Mouse (Mus musculus) left cerebral cortex, adult 2 months (tissue): ENCODE measurements at regions not wholly inside any gene's neighbourhood (a gene's known extent, or its start where the extent isn't known, plus 50 kb on each side); places are given as distances from the start of the nearest gene placed in this dataset.

Experiments
- DNase-seq, 2 experiments: peaks; one replicate each; pipeline ENCODE4 v3.0.0; 2021 to 2022; ENCODE audit warnings: low spot score in 2 of 2, mixed read lengths in 1 of 2; ENCODE audit errors: extremely low spot score in 1 of 2
- H3K27ac ChIP-seq: fragments of 200-600 bp; 2 replicates; pipeline ENCODE4 v1.8.1; 2022
- H3K4me3 ChIP-seq: fragments of 200-600 bp; 2 replicates; pipeline ENCODE4 v1.8.1; 2022
- CTCF ChIP-seq: fragments of 200-600 bp; IDR thresholded peaks from 2 replicates; pipeline ENCODE4 v1.8.1; 2022; ENCODE audit warnings: antibody characterized with exemption, mild to moderate bottlenecking, moderate library complexity
- intact Hi-C: fragments of 180-260 bp; cut with DNase I; formaldehyde crosslinking; loops from one replicate; pipeline ENCODE4 v1.15.1; 2025

- intact Hi-C loops = no loop called here
- TF ChIP-seq CTCF = no peak
- no peak overlapping the region for H3K4me3 ChIP-seq
- no peak for DNase-seq
- H3K27ac ChIP-seq = no peak overlapping the region
Observed at GRCm38 (mm10) chr7:34546609-34547316, 109.8 kb downstream of the Kctd15 start.

GRCm38 (mm10) chr7:34545906-34546305 lies 110.6 kb downstream of the Kctd15 start:
- no peak for DNase-seq
- Histone ChIP-seq H3K27ac (no peak overlapping the region), H3K4me3 (no peak overlapping the region)
- no peak for TF ChIP-seq CTCF
- intact Hi-C loops = no loop called here

DNA sequence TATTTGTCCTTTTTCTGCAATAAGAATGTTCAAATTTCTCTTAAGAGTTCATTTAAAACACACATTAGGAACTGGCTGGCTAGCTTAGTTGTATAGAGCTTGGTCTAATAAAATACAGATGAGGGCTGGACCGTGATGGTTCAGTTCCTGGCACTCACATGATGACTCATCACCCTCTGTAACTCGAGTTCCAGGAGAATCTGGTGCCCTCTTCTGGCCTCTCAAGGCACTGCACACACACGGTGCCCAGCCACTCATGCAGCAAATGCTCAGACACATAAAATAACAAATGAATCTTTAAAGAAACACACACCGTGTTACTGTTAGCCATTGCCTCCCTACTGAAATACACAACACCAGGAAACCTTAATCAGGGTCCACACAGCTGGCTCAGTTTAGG lies 114.6 kb downstream of the Kctd15 start:
- no peak overlapping the region for H3K27ac ChIP-seq
- no peak overlapping the region for H3K4me3 ChIP-seq
- no peak for DNase-seq
- intact Hi-C loops = no loop called here
- TF ChIP-seq CTCF = no peak; the same call in 1 of the 2 replicates

DNA sequence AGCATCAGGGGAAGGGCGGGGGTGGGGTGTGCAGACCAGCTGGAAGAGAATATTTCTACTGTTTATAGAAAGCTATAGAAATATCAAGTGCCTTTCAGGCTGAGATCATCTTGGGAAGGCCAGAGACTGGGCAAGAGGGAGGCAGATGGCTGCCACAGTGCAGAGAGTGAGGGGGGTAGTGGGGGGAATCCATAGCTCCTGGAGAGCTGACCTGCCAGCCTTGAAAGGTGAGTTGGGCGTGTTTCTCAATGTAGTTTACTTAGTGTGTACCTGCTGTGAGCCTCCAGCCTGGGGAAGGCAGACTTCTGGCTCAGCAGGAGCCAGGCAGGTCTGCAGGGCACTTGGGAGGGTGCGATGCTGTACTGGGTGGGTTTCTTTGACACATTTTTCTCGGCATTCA lies 115.5 kb downstream of the Kctd15 start:
- TF ChIP-seq CTCF = no peak
- intact Hi-C loops = no loop called here
- DNase-seq = no peak
- Histone ChIP-seq H3K4me3 (no peak overlapping the region), H3K27ac (no peak overlapping the region)

DNA sequence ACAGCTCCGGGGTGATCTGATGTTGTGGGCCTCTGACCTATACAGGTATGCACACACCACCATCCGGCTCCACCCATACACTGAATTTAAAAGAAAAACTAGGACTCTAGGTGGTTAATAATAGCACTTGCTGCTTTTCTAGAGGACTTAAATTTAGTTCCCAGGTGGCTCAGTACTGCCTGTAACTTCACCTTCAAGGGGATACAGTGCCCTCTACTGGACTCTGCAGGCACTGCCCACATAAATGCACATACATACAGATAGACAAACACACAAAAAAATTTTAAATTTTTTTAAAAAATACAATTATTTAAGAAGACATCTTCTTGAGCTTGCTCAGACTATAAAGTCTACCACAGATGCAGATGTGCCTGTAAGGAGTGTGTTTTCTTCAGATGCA lies 116.7 kb downstream of the Kctd15 start:
- intact Hi-C loops = no loop called here
- Histone ChIP-seq H3K27ac (no peak overlapping the region), H3K4me3 (no peak overlapping the region)
- TF ChIP-seq CTCF = no peak; the same call in none of the 2 replicates
- DNase-seq = no peak

- DNase-seq = no peak
- intact Hi-C loops = no loop called here
- no peak overlapping the region for H3K27ac ChIP-seq
- no peak overlapping the region for H3K4me3 ChIP-seq
- TF ChIP-seq CTCF = no peak
Observed at GRCm38 (mm10) chr7:34538310-34539055, 118.0 kb downstream of the Kctd15 start.

DNA sequence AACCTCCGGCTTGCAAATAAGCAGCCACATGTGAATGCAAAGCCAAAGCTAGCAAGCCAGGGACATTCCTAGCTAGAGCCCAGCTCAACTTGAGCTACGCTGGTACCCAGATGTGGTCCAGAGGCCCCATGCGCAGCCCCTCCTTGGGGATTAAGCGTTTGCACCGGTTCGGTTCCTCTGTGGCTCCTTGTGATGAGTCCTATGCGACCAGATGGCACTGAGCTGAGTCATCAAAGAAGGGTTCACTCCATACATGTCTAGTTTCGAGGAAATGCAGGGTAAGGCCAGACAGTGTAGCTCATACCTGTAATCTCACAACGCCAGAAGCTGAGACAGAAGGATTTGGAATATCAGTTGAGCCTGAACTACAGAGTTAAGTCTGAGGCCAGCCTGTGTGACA lies 119.4 kb downstream of the Kctd15 start:
- TF ChIP-seq CTCF = no peak
- no peak overlapping the region for H3K27ac ChIP-seq
- no peak overlapping the region for H3K4me3 ChIP-seq
- intact Hi-C loops = no loop called here
- DNase-seq = no peak

DNA sequence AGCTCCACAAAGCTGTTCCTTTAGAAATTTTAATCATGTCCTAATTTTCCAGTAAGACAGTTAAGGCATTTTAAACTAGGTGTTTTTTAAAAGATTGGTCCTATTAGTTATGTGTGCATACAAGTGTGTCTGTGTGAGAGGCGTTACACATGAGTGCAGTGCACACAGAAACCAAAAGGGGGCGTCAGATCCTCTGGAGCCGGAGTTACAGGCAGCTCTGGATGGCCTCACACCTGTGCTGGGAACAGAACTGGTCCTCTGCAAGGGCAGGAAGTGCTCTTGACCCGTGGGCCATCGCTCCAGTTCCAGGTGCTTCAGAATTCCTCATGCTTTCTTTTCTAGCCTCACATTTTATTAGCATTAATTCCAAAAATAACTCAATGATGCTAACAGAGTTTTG lies 122.3 kb downstream of the Kctd15 start:
- H3K4me3 ChIP-seq = no peak overlapping the region
- no peak overlapping the region for H3K27ac ChIP-seq
- intact Hi-C loops = no loop called here
- no peak; the same call in 1 of the 2 replicates for TF ChIP-seq CTCF
- DNase-seq = no peak

DNA sequence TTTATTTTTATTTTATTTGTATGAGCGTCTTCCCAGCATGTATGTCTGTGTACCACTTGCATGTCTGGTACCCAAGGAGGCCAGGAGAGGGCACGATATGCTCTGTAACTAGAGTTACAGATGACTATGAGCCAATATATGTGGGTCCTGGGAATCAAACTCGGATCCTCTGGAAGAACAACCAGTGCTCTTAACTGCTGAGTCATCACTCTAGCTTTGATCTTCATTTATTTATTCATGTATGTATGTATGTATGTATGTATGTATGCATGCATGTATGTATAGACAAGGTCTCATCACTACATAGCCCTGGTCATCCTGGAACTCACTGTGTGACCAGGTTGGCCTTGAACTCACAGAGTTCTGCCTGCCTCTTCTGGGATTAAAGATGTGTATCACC lies 124.9 kb downstream of the Kctd15 start:
- Histone ChIP-seq H3K4me3 (no peak overlapping the region), H3K27ac (no peak overlapping the region)
- no peak for DNase-seq
- intact Hi-C loops = no loop called here
- TF ChIP-seq CTCF = no peak

GRCm38 (mm10) chr7:34507858-34508257 lies 114.7 kb upstream of the Lsm14a start:
- intact Hi-C loops = loop anchor here (10.0 kb wide), 1 partner anchor 63 kb away; no protein-coding TSS in a partner anchor
- DNase-seq = no peak
- TF ChIP-seq CTCF = peak; percentile 2

DNA sequence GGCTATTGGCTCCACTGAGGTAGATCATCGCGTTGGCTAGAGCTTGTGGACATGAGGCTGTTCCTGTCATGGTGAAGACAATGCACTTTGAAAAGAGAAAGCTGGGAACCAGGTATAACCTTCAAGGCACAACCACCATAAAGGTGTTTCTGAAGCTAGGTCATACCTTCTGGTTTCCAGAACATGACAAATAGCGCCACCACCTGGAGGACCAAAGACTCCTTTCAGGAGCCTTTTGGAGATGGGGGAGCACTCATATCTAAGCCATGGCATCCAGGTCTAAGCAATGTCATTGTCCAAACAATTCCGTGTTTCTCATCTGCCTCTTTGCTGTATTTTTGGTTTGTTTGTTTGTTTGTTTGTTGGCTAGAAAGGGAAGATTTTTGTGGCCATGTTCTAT lies 113.7 kb upstream of the Lsm14a start:
- no peak; the same call in 1 of the 2 replicates for TF ChIP-seq CTCF
- H3K4me3 ChIP-seq = no peak overlapping the region
- no peak overlapping the region for H3K27ac ChIP-seq
- DNase-seq = no peak
- intact Hi-C loops = loop anchor here (10.0 kb wide), 1 partner anchor 62 kb away; no protein-coding TSS in a partner anchor

More at GRCm38 (mm10) chr7:34507858-34508257, 114.7 kb upstream of the Lsm14a start:
- no peak overlapping the region for H3K4me3 ChIP-seq
- no peak overlapping the region for H3K27ac ChIP-seq

DNA sequence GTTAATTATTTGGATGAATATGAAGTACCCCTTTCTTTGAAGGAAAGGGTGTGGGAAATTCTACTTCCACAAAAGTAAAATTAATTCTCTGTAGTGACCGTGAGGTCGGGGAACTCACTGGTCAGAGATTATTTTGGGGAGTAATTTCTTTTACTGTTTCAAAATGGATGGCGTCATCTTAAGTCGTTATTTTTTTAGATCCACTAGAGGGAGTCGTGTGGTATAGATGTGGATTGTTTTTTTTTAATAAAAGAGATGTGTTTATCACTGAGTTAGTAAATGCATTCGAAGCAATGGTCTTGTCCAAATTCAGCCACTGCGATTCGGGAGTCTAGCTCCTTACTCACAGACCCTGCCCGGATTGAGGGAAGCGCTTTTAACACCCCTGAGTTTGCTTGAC lies 100.8 kb upstream of the Lsm14a start:
- H3K27ac ChIP-seq = no peak overlapping the region
- peak; percentile 52 for TF ChIP-seq CTCF
- intact Hi-C loops = loop anchor here (2.0 to 5.0 kb wide), 3 partner anchors 87 to 179 kb away; partner anchors contain the start of gene Kctd15
- peak overlapping the region; percentile 30 for H3K4me3 ChIP-seq
- no peak for DNase-seq
